Mouse (Mus musculus) T-cell, adult 66 days (primary cell): Measurements from ENCODE around the gene 1700016H13Rik. TPM values are rescaled to one million over a fixed set of nuclear protein-coding genes. Genes with fewer than 3 reads are reported as not detected.

Experiments
- total RNA-seq, 2 experiments: library from RNA; stranded (reverse); gene quantifications; 3 replicates in 1 of 2; 4 replicates in 1 of 2; pipeline ENCODE4 v1.2.4; 2023

Gene 1700016H13Rik
- not detected for total RNA-seq

GRCm38 (mm10) chr5:103655346-103656118 lies at the start of gene 1700016H13Rik:
Gene 1700016H13Rik, minus strand, starts transcription at chr5:103656010.

GRCm38 (mm10) chr5:103691624-103692530 lies 36.1 kb upstream of the 1700016H13Rik start, which contains the start of gene Aff1:
Gene Aff1, plus strand, starts transcription at chr5:103692374.

GRCm38 (mm10) chr5:103629111-103629764 lies 26.6 kb downstream of the 1700016H13Rik start, which contains the start of gene Slc10a6:
Gene Slc10a6, minus strand, starts transcription at chr5:103629403.

Other genes starting within 250 kb of the 1700016H13Rik start
- gene Ptpn13, start 230.8 kb downstream of the 1700016H13Rik start, total RNA-seq: 10 to 100 TPM in 1 of 2 experiments, 1 to 10 TPM in 1; 9.7 to 10.4 TPM
- not detected for gene Slc10a6, start 26.6 kb downstream of the 1700016H13Rik start, total RNA-seq
- 10 to 100 TPM; 78.3 to 85.9 TPM for gene Aff1, start 36.4 kb upstream of the 1700016H13Rik start, total RNA-seq